In the genomic region with DNA sequence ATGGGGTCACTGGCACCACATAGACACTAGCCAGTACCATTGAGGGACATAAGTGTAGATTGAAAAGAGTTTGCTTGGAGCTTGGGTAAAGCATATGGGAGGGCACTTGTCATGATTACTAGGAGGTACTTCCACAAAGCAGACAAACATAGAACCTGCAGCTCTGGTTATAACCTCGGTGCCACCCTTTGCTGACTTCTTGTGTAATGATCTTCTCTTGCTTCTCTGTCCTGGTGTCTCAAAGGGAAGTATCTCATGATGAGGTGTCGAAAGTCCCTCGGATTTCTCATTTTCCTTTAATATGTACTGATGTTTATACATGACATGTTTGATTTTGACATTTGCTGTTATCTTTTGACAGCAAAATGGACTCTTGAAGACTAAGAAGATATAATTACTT, we compare ENCODE assay signal across 16 mouse cellular contexts.
"Had no signal": no experiment of that assay in that cellular context is flagged by ENCODE, and none has a peak within 500 bp of the region (broad histone marks: within the 10 kb centered on the region; RNA-seq: fewer than 3 reads in every experiment).

No protein-coding gene starts in this region.

- DNase-seq: gastrocnemius, postnatal 14 days; gastrocnemius, postnatal 36 days; heart, adult 18-20 months; heart, postnatal 10 days; heart, postnatal 4 days; kidney, adult 18-20 months; kidney, adult 9 months; kidney, postnatal 14 days; kidney, postnatal 36 days; layer of hippocampus, adult 9-11 months; layer of hippocampus, postnatal 36 days; left cerebral cortex, postnatal 4 days had no signal

- ATAC-seq: hindbrain, embryonic 16.5 days; inflammation-experienced regulatory T-cells, adult 6 months; intestine, embryonic 15.5 days; intestine, postnatal 0 days had no signal
